Mouse (Mus musculus) neural tube, embryonic 15.5 days (tissue): ENCODE measurements around the gene Opn3. TPM values are rescaled to one million over a fixed set of nuclear protein-coding genes. Genes with fewer than 3 reads are reported as not detected.
A peak's percentile ranks its signal among the peaks of the same experiment; 100 is the strongest.

Experiments
- ATAC-seq: fragments of 200-750 bp; cut with Nextera tagmentation; 2 replicates; pipeline ENCODE4 v1.8.0; 2017; ENCODE audit warnings: mild to moderate bottlenecking, moderate TSS enrichment, moderate library complexity; ENCODE audit not compliant: low FRiP score
- H3K27ac ChIP-seq: fragments of 300-500 bp; sonication (generic); replicated peaks from 2 replicates; pipeline ENCODE4 v1.5.1; 2015; ENCODE audit warnings: mild to moderate bottlenecking, inconsistent platforms
- H3K27me3 ChIP-seq: fragments of 300-500 bp; sonication (generic); replicated peaks from 2 replicates; pipeline ENCODE4 v1.6.1; 2015; ENCODE audit warnings: inconsistent platforms
- H3K36me3 ChIP-seq: fragments of 300-500 bp; sonication (generic); 2 replicates; pipeline ENCODE4 v1.6.1; 2015; ENCODE audit warnings: inconsistent platforms
- H3K4me1 ChIP-seq: fragments of 300-500 bp; sonication (generic); 2 replicates; pipeline ENCODE4 v1.6.1; 2015; ENCODE audit warnings: inconsistent platforms
- H3K4me2 ChIP-seq: fragments of 300-500 bp; sonication (generic); 2 replicates; pipeline ENCODE4 v1.6.1; 2015; ENCODE audit warnings: inconsistent platforms, mild to moderate bottlenecking, moderate library complexity
- H3K4me3 ChIP-seq: fragments of 300-500 bp; sonication (generic); replicated peaks from 2 replicates; pipeline ENCODE4 v1.5.1; 2015; ENCODE audit warnings: mild to moderate bottlenecking, inconsistent platforms
- H3K9ac ChIP-seq: fragments of 300-500 bp; sonication (generic); replicated peaks from 2 replicates; pipeline ENCODE4 v1.6.1; 2015; ENCODE audit warnings: mild to moderate bottlenecking, inconsistent platforms
- H3K9me3 ChIP-seq: fragments of 300-500 bp; sonication (generic); replicated peaks from 2 replicates; pipeline ENCODE4 v1.6.1; 2016; ENCODE audit warnings: inconsistent platforms
- WGBS: fragments of 180-500 bp; shearing (Covaris S2); methylation state at CpG from one replicate; pipeline ENCODE4 v1.1.7; 2015; ENCODE audit warnings: mixed read lengths; 5-methylcytosine and 5-hydroxymethylcytosine counted together
- polyA plus RNA-seq: library from polyadenylated mRNA; unstranded; fragments of >200 nt; fragmentation: Nextera tagmentation; extraction: Ambion mirVana; gene quantifications from 2 replicates; pipeline ENCODE4 v1.2.1, GENCODE M21; 2015

Opn3 gene
- polyA plus RNA-seq, result 7.8 and 8.4 TPM in 2 replicates

GRCm38 (mm10) chr1:175692246-175692996, at the start of gene Opn3, which contains the start of gene Chml:
TSS of gene Opn3 (minus strand) at chr1:175692776.
TSS of gene Chml (minus strand) at chr1:175692901.
- Histone ChIP-seq H3K4me2 (peak within 1 kb of the TSS; percentile 93), H3K27me3 (no peaks in the 10 kb centered on the region), H3K4me1 (peaks cover 22% of the 10 kb centered on the region), H3K9me3 (no peaks in the 10 kb centered on the region), H3K27ac (peak within 1 kb of the TSS; percentile 90), H3K9ac (peak within 1 kb of the TSS; percentile 63), H3K36me3 (peaks cover 8% of the 10 kb centered on the region), H3K4me3 (peak within 1 kb of the TSS; percentile 75)
- ATAC-seq, result peak; percentile 97
- WGBS, result under 1% methylated on average over 49 of the region's 73 CpGs

- 42% methylated on average over 7 of the region's 7 CpGs for WGBS
- no peak for ATAC-seq
Observed at GRCm38 (mm10) chr1:175725771-175726170, 33.2 kb upstream of the Opn3 start.

GRCm38 (mm10) chr1:175716832-175717231, 24.3 kb upstream of the Opn3 start:
- no peak overlapping the region for H3K4me2 ChIP-seq
- H3K27ac ChIP-seq, result no peak overlapping the region
- no peaks in the 10 kb centered on the region for H3K4me1 ChIP-seq
- no peaks in the 10 kb centered on the region for H3K36me3 ChIP-seq
- no peaks in the 10 kb centered on the region for H3K27me3 ChIP-seq
- H3K4me3 ChIP-seq, result no peak overlapping the region
- WGBS, result 93% methylated on average over 9 of the region's 9 CpGs
- H3K9ac ChIP-seq, result no peak overlapping the region
- H3K9me3 ChIP-seq, result no peaks in the 10 kb centered on the region
- no peak for ATAC-seq

More at GRCm38 (mm10) chr1:175725771-175726170, 33.2 kb upstream of the Opn3 start:
- H3K4me3 ChIP-seq, result no peak overlapping the region
- H3K27ac ChIP-seq, result no peak overlapping the region
- no peak overlapping the region for H3K9ac ChIP-seq
- no peaks in the 10 kb centered on the region for H3K4me1 ChIP-seq
- no peak overlapping the region for H3K4me2 ChIP-seq
- H3K36me3 ChIP-seq, result no peaks in the 10 kb centered on the region
- H3K9me3 ChIP-seq, result no peaks in the 10 kb centered on the region
- H3K27me3 ChIP-seq, result no peaks in the 10 kb centered on the region

- Histone ChIP-seq H3K4me1 (no peaks in the 10 kb centered on the region), H3K9ac (no peak overlapping the region), H3K27ac (no peak overlapping the region), H3K4me2 (no peak overlapping the region), H3K36me3 (no peaks in the 10 kb centered on the region), H3K9me3 (no peaks in the 10 kb centered on the region), H3K4me3 (no peak overlapping the region), H3K27me3 (no peaks in the 10 kb centered on the region)
- WGBS, result 76% methylated on average over 11 of the region's 11 CpGs
- ATAC-seq, result no peak
Observed at GRCm38 (mm10) chr1:175712338-175712909, 19.8 kb upstream of the Opn3 start.

- H3K9me3 ChIP-seq, result no peaks in the 10 kb centered on the region
- no peaks in the 10 kb centered on the region for H3K27me3 ChIP-seq
- H3K4me3 ChIP-seq, result no peak overlapping the region
- H3K9ac ChIP-seq, result no peak overlapping the region
- no peak overlapping the region for H3K27ac ChIP-seq
- H3K4me1 ChIP-seq, result no peaks in the 10 kb centered on the region
- no peak for ATAC-seq
- H3K36me3 ChIP-seq, result no peaks in the 10 kb centered on the region
- H3K4me2 ChIP-seq, result no peak overlapping the region
Observed at GRCm38 (mm10) chr1:175708013-175708412, 15.4 kb upstream of the Opn3 start.

GRCm38 (mm10) chr1:175707599-175707998, 15.0 kb upstream of the Opn3 start:
- Histone ChIP-seq H3K27me3 (no peaks in the 10 kb centered on the region), H3K9me3 (no peaks in the 10 kb centered on the region), H3K4me2 (no peak overlapping the region), H3K4me1 (no peaks in the 10 kb centered on the region), H3K36me3 (no peaks in the 10 kb centered on the region), H3K9ac (no peak overlapping the region), H3K4me3 (no peak overlapping the region), H3K27ac (no peak overlapping the region)
- 61% methylated on average over 5 of the region's 5 CpGs for WGBS
- no peak for ATAC-seq

GRCm38 (mm10) chr1:175701145-175701544, 8.6 kb upstream of the Opn3 start:
- no peak overlapping the region for H3K4me3 ChIP-seq
- no peaks in the 10 kb centered on the region for H3K4me1 ChIP-seq
- ATAC-seq, result no peak
- no peaks in the 10 kb centered on the region for H3K9me3 ChIP-seq
- H3K27me3 ChIP-seq, result no peaks in the 10 kb centered on the region
- H3K9ac ChIP-seq, result no peak overlapping the region
- no peaks in the 10 kb centered on the region for H3K36me3 ChIP-seq
- no peak overlapping the region for H3K27ac ChIP-seq
- WGBS, result 81% methylated on average over 4 of the region's 4 CpGs
- H3K4me2 ChIP-seq, result no peak overlapping the region

- Histone ChIP-seq H3K9me3 (no peaks in the 10 kb centered on the region), H3K27me3 (no peaks in the 10 kb centered on the region), H3K9ac (no peak overlapping the region), H3K36me3 (no peaks in the 10 kb centered on the region), H3K27ac (no peak overlapping the region), H3K4me1 (no peaks in the 10 kb centered on the region), H3K4me2 (no peak overlapping the region), H3K4me3 (no peak overlapping the region)
- no peak for ATAC-seq
- WGBS, result 37% methylated on average over 4 of the region's 4 CpGs
Observed at GRCm38 (mm10) chr1:175699796-175700195, 7.2 kb upstream of the Opn3 start.

- Histone ChIP-seq H3K9ac (no peak overlapping the region), H3K9me3 (no peaks in the 10 kb centered on the region), H3K4me2 (no peak overlapping the region), H3K4me3 (no peak overlapping the region), H3K36me3 (no peaks in the 10 kb centered on the region), H3K27ac (no peak overlapping the region), H3K27me3 (no peaks in the 10 kb centered on the region), H3K4me1 (no peaks in the 10 kb centered on the region)
- ATAC-seq, result no peak
- WGBS, result 66% methylated on average over 3 of the region's 3 CpGs
Observed at GRCm38 (mm10) chr1:175699375-175699774, 6.8 kb upstream of the Opn3 start.

GRCm38 (mm10) chr1:175698293-175698692, 5.7 kb upstream of the Opn3 start, which contains the start of gene Wdr64:
TSS of gene Wdr64 (plus strand) at chr1:175698593.
- no peaks in the 10 kb centered on the region for H3K36me3 ChIP-seq
- H3K4me3 ChIP-seq, result no peak within 1 kb of the TSS
- H3K4me1 ChIP-seq, result no peaks in the 10 kb centered on the region
- WGBS, result 86% methylated on average over 1 of the region's 1 CpGs
- no peak within 1 kb of the TSS for H3K27ac ChIP-seq
- no peak for ATAC-seq
- no peaks in the 10 kb centered on the region for H3K27me3 ChIP-seq
- no peaks in the 10 kb centered on the region for H3K9me3 ChIP-seq
- H3K4me2 ChIP-seq, result no peak within 1 kb of the TSS
- H3K9ac ChIP-seq, result no peak within 1 kb of the TSS

- ATAC-seq, result peak; percentile 1; the same call in 1 of the 2 replicates
- no peak overlapping the region for H3K9ac ChIP-seq
- H3K27ac ChIP-seq, result peak overlapping the region; percentile 67; the same call in 1 of the 2 replicates
Observed at GRCm38 (mm10) chr1:175693429-175693960, 919 bp upstream of the Opn3 start.

GRCm38 (mm10) chr1:175692997-175693361, 403 bp upstream of the Opn3 start:
- Histone ChIP-seq H3K27me3 (no peaks in the 10 kb centered on the region), H3K9ac (0 out of 2 replicates have a peak overlapping the region, but pooled peaks have one; percentile 33), H3K4me3 (peak overlapping the region; percentile 75), H3K9me3 (no peaks in the 10 kb centered on the region), H3K4me2 (peak overlapping the region; percentile 93), H3K4me1 (peaks cover 22% of the 10 kb centered on the region), H3K36me3 (peaks cover 2% of the 10 kb centered on the region), H3K27ac (peak overlapping the region; percentile 67)
- no peak; the same call in 1 of the 2 replicates for ATAC-seq
- WGBS, result under 1% methylated on average over 17 of the region's 17 CpGs

More at GRCm38 (mm10) chr1:175693429-175693960, 919 bp upstream of the Opn3 start:
- H3K36me3 ChIP-seq, result no peaks in the 10 kb centered on the region
- WGBS, result 45% methylated on average over 12 of the region's 12 CpGs
- peak overlapping the region; percentile 93 for H3K4me2 ChIP-seq
- no peaks in the 10 kb centered on the region for H3K9me3 ChIP-seq
- H3K4me3 ChIP-seq, result peak overlapping the region; percentile 75
- H3K27me3 ChIP-seq, result no peaks in the 10 kb centered on the region
- peaks cover 22% of the 10 kb centered on the region for H3K4me1 ChIP-seq
